Mouse (Mus musculus): ENCODE results near the gene Pdgfc. TPM values are rescaled to one million over a fixed set of nuclear protein-coding genes. Genes with fewer than 3 reads are reported as not detected.

Pdgfc gene
- polyA plus RNA-seq, 1 experiment, result not detected

GRCm38 (mm10) chr3:81205201-81205600 is 169.0 kb downstream of the Pdgfc start:
- H3K27ac ChIP-seq (ENCODE audit: insufficient read depth, low read depth, low read length), result no peak overlapping the region
- no peaks in the 10 kb centered on the region for H3K4me1 ChIP-seq (ENCODE audit: control insufficient read depth, insufficient read depth, low read length)
- no peak overlapping the region for H3K4me3 ChIP-seq (ENCODE audit: insufficient read depth, low read depth, low read length)
- WGBS, result 75% methylated on average over 5 of the region's 5 CpGs
- TF ChIP-seq CTCF (IDR thresholded peaks at IDR 0.05; ENCODE audit: insufficient read depth, low read depth, low read length), result no peak
- TF ChIP-seq POLR2A (IDR thresholded peaks at IDR 0.05; ENCODE audit: insufficient read depth, low read depth, low read length), result no peak

DNA sequence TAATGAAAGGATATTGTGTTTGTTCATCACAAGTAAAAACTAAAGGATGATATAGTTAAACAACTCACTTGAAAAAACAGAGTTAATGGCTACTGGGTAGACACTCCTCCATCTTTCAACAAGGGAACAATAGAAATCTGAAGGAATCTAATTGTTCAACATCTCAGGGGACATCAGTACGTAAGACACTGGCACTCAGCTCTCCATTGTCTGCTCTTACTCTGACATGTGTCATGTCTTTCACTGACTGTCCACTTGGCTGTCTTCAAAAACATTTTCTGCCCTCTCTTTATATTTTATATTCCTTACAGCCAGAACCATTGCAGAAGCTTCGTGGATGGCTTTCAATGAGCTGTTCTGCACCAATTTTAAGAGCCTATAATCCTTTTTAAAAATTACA is 172.0 kb downstream of the Pdgfc start:
- 78% methylated on average over 2 of the region's 2 CpGs for WGBS
- Histone ChIP-seq H3K4me3 (ENCODE audit: insufficient read depth, low read depth, low read length) (no peak overlapping the region), H3K4me1 (ENCODE audit: control insufficient read depth, insufficient read depth, low read length) (no peaks in the 10 kb centered on the region), H3K27ac (ENCODE audit: insufficient read depth, low read depth, low read length) (no peak overlapping the region)
- TF ChIP-seq CTCF (IDR thresholded peaks at IDR 0.05; ENCODE audit: insufficient read depth, low read depth, low read length) (no peak), POLR2A (IDR thresholded peaks at IDR 0.05; ENCODE audit: insufficient read depth, low read depth, low read length) (no peak)

DNA sequence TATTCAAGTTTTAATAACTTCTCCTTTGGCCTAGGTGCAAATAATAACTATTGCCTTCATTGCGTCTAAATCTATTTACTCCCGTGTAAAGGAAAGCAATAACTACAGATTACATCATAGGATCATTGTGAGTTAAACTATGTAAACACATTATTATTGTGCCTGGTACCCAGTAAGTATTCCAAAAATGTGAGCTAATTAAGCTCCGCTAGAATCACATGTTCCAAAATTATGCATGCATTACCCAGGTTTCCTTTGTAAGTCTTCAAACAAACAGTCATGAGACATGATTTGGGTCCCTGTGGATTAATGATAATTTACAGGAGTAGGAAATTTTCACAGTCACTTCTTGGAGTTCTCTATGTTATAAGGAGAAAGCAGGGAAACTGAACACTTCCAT is 174.9 kb downstream of the Pdgfc start:
- H3K4me3 ChIP-seq (ENCODE audit: insufficient read depth, low read depth, low read length), result no peak overlapping the region
- TF ChIP-seq CTCF (IDR thresholded peaks at IDR 0.05; ENCODE audit: insufficient read depth, low read depth, low read length) (no peak), POLR2A (IDR thresholded peaks at IDR 0.05; ENCODE audit: insufficient read depth, low read depth, low read length) (no peak)
- 57% methylated on average over 3 of the region's 3 CpGs for WGBS
- no peaks in the 10 kb centered on the region for H3K4me1 ChIP-seq (ENCODE audit: control insufficient read depth, insufficient read depth, low read length)
- H3K27ac ChIP-seq (ENCODE audit: insufficient read depth, low read depth, low read length), result no peak overlapping the region

- Histone ChIP-seq H3K4me1 (ENCODE audit: control insufficient read depth, insufficient read depth, low read length) (no peaks in the 10 kb centered on the region), H3K27ac (ENCODE audit: insufficient read depth, low read depth, low read length) (no peak overlapping the region), H3K4me3 (ENCODE audit: insufficient read depth, low read depth, low read length) (no peak overlapping the region)
- WGBS, result 61% methylated on average over 3 of the region's 3 CpGs
- TF ChIP-seq POLR2A (IDR thresholded peaks at IDR 0.05; ENCODE audit: insufficient read depth, low read depth, low read length), result no peak
- TF ChIP-seq CTCF (IDR thresholded peaks at IDR 0.05; ENCODE audit: insufficient read depth, low read depth, low read length), result no peak
These were observed 175.4 kb downstream of the Pdgfc start for GRCm38 (mm10) chr3:81211666-81212065.

DNA sequence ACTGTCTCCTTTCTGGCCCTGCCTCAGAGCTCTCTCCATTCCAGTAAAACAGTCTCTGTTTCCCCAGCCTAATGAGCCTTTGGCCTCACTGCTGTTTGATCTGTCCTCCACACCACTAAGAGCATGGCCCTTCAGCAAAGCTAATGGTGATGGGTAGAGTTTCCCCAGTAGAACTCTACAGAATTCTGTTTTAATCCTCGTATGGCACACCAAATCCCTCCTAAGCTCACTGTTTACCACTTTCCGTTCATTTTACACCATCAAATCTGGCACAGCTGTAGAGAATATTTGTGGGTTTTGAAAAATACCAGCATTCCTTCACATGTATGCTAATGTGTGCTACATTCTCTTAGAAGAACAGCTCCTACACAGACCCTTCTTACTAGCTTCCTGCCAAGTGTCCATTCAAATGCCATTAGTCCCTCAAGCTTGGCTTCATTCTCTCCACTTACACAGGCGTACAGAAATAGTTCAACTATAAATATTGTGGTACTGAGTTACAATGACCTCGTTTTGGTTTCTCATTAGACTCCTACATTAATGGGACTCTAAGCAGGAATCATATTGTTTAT is 179.4 kb downstream of the Pdgfc start:
- TF ChIP-seq POLR2A (IDR thresholded peaks at IDR 0.05; ENCODE audit: insufficient read depth, low read depth, low read length), result no peak
- no peak for TF ChIP-seq CTCF (IDR thresholded peaks at IDR 0.05; ENCODE audit: insufficient read depth, low read depth, low read length)
- H3K27ac ChIP-seq (ENCODE audit: insufficient read depth, low read depth, low read length), result no peak overlapping the region
- WGBS, result 33% methylated on average over 4 of the region's 4 CpGs
- no peak overlapping the region for H3K4me3 ChIP-seq (ENCODE audit: insufficient read depth, low read depth, low read length)
- H3K4me1 ChIP-seq (ENCODE audit: control insufficient read depth, insufficient read depth, low read length), result no peaks in the 10 kb centered on the region

DNA sequence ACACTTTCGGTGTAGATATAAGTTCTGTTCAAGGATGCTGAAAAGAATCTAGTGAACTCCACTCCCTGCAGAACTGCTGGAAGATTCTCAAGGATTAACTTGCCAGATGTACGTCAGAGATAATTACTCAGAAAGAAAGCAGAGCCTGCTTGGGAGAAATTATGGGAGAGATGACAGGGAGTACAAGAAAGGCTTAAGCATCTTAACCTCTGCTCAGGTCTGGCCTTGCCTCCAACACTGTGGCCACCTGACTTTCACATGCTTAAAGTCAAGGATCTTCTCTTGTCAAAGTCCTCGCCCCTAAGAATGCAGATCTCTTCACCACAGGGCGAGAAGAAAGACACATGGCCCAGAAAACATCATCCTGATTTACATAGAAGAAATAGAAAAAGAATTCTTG is 185.5 kb downstream of the Pdgfc start:
- 86% methylated on average over 4 of the region's 4 CpGs for WGBS
- Histone ChIP-seq H3K4me1 (ENCODE audit: control insufficient read depth, insufficient read depth, low read length) (no peaks in the 10 kb centered on the region), H3K4me3 (ENCODE audit: insufficient read depth, low read depth, low read length) (no peak overlapping the region), H3K27ac (ENCODE audit: insufficient read depth, low read depth, low read length) (no peak overlapping the region)
- TF ChIP-seq POLR2A (IDR thresholded peaks at IDR 0.05; ENCODE audit: insufficient read depth, low read depth, low read length), result no peak
- TF ChIP-seq CTCF (IDR thresholded peaks at IDR 0.05; ENCODE audit: insufficient read depth, low read depth, low read length), result no peak

DNA sequence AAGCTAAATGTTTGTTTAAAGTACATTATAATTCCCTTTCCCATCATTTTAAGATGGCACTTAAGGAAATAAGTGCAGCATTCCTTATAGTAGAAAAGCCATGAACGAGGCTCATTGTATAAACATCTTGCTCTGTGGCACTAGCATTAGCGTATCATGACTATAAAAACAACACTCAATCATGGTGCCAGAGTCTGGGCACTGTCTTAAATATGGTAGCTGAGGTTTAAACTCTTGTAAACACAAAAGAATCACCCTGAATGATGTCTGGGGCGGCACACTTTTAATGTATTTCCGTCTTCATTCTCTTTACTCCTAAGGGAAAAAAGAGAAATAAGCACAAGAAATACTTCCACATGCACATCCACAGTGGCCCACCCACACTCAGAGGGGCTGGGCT is 192.1 kb downstream of the Pdgfc start:
- Histone ChIP-seq H3K4me1 (ENCODE audit: control insufficient read depth, insufficient read depth, low read length) (no peaks in the 10 kb centered on the region), H3K27ac (ENCODE audit: insufficient read depth, low read depth, low read length) (no peak overlapping the region), H3K4me3 (ENCODE audit: insufficient read depth, low read depth, low read length) (no peak overlapping the region)
- 69% methylated on average over 4 of the region's 4 CpGs for WGBS
- TF ChIP-seq POLR2A (IDR thresholded peaks at IDR 0.05; ENCODE audit: insufficient read depth, low read depth, low read length) (no peak), CTCF (IDR thresholded peaks at IDR 0.05; ENCODE audit: insufficient read depth, low read depth, low read length) (no peak)

- no peaks in the 10 kb centered on the region for H3K4me1 ChIP-seq (ENCODE audit: control insufficient read depth, insufficient read depth, low read length)
- no peak overlapping the region for H3K27ac ChIP-seq (ENCODE audit: insufficient read depth, low read depth, low read length)
- TF ChIP-seq CTCF (IDR thresholded peaks at IDR 0.05; ENCODE audit: insufficient read depth, low read depth, low read length) (no peak), POLR2A (IDR thresholded peaks at IDR 0.05; ENCODE audit: insufficient read depth, low read depth, low read length) (no peak)
- H3K4me3 ChIP-seq (ENCODE audit: insufficient read depth, low read depth, low read length), result no peak overlapping the region
- 37% methylated on average over 7 of the region's 7 CpGs for WGBS
These were observed 206.7 kb downstream of the Pdgfc start for GRCm38 (mm10) chr3:81242697-81243590.

DNA sequence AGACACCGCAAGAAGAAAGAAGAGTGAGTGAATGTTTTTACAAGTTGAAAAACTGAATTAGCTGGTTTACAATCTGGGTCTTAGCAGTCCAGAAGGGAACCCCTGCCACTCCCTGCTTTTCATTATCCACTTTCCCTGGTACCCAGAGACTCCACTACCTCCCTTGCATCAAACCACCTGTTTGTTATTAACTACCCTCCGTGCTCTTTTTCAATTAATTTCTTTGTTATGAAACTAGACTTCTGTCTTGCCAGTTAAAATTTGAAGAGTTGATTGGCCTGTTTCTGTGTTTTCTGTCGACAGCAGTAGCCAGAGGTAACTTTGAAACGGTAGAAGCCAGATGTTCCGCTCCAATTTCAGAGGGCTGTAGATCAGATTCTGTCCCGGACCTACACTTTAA is 207.4 kb downstream of the Pdgfc start:
- TF ChIP-seq POLR2A (IDR thresholded peaks at IDR 0.05; ENCODE audit: insufficient read depth, low read depth, low read length) (no peak), CTCF (IDR thresholded peaks at IDR 0.05; ENCODE audit: insufficient read depth, low read depth, low read length) (no peak)
- H3K4me1 ChIP-seq (ENCODE audit: control insufficient read depth, insufficient read depth, low read length), result no peaks in the 10 kb centered on the region
- no peak overlapping the region for H3K4me3 ChIP-seq (ENCODE audit: insufficient read depth, low read depth, low read length)
- H3K27ac ChIP-seq (ENCODE audit: insufficient read depth, low read depth, low read length), result no peak overlapping the region
- WGBS, result 76% methylated on average over 6 of the region's 6 CpGs
